Mouse (Mus musculus): ENCODE results near the gene Rab13. TPM values are rescaled to one million over a fixed set of nuclear protein-coding genes. Genes with fewer than 3 reads are reported as not detected.

Gene Rab13
- 0.42 TPM for polyA plus RNA-seq (2017; shearing (Covaris generic))

GRCm38 (mm10) chr3:90213377-90213866 lies at the start of gene Rab13, which contains the start of gene Rps27:
Rab13 (plus strand) TSS chr3:90213695.
Rps27 (minus strand) TSS chr3:90213651.

GRCm38 (mm10) chr3:90231507-90232333 lies 18.2 kb downstream of the Rab13 start, which contains the start of gene Jtb:
Jtb (plus strand) TSS chr3:90231597.

GRCm38 (mm10) chr3:90242984-90243775 lies 29.7 kb downstream of the Rab13 start, which contains the start of gene Creb3l4:
Creb3l4 (minus strand) TSS chr3:90243512.

GRCm38 (mm10) chr3:90247960-90248745 lies 34.7 kb downstream of the Rab13 start, which contains the start of gene Slc39a1:
Slc39a1 (plus strand) TSS chr3:90248172.

GRCm38 (mm10) chr3:90253653-90254418 lies 40.3 kb downstream of the Rab13 start, which contains the start of gene Crtc2:
Crtc2 (plus strand) TSS chr3:90254163.

DNA sequence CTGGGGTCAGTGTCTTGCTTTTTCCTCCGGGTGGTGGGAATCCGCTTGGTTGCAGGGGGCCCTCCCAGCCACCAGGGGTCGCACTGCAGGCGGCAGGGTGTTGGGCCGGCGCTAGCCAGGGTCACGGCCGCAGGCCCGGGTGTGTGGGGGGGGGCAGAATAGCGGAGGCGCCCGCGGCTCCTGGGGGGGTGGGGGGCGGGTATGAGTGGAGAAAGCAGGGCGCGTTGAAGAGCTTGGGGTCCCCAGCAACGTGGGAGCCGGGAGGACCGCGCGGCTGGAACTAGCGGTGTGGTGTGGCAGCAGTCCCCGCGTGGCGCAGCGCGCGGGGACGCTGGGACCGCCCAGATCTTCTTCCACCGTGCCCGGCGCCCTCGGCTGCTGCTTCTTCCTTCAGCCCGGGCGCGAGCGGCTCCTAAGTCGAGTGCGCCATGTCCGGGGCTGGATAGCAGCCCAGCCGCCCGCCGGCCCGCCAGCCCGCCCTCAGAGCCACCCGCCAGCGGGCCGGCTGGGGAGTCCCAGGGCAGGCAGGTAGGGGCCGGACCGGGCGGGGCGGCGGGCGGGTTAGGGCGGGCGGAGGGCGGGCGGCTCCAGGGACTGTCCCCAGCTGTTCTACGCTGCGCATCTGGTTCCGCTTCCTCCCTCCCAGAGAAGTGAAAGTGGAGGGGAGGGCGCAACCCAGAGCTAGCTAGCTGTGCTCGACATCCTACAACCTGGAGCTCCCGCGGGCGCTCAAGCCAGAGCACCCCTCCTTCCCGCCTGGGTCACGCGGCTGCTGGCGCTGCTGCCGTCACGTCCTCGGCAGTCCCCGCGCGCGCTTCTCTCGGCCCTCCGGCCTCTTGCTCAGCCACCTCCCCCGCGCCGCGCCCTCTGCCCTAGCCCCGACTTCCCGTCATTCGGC lies 51.8 kb downstream of the Rab13 start, which contains the start of gene Dennd4b:
Gene Dennd4b (plus strand): TSS at position 152 of the 898 bp plus-strand sequence.

Other genes starting within 250 kb of the Rab13 start
- gene Hax1, start 214.9 kb upstream of the Rab13 start, polyA plus RNA-seq (2017; shearing (Covaris generic)) = 94.5 TPM
- gene 4933434E20Rik, start 162.1 kb upstream of the Rab13 start, polyA plus RNA-seq (2017; shearing (Covaris generic)) = 134 TPM
- gene Ubap2l, start 161.1 kb upstream of the Rab13 start, polyA plus RNA-seq (2017; shearing (Covaris generic)) = 194 TPM
- gene Tpm3, start 141.0 kb upstream of the Rab13 start, polyA plus RNA-seq (2017; shearing (Covaris generic)) = 866 TPM
- 0.19 TPM for gene Nup210l, start 109.6 kb upstream of the Rab13 start, polyA plus RNA-seq (2017; shearing (Covaris generic))
- gene Rps27, start within 50 bp of the Rab13 start, polyA plus RNA-seq (2017; shearing (Covaris generic)) = 3,522 TPM
- gene Jtb, start 17.9 kb downstream of the Rab13 start, polyA plus RNA-seq (2017; shearing (Covaris generic)) = 130 TPM
- not detected for gene Creb3l4, start 29.8 kb downstream of the Rab13 start, polyA plus RNA-seq (2017; shearing (Covaris generic))
- 1.9 TPM for gene Slc39a1, start 34.5 kb downstream of the Rab13 start, polyA plus RNA-seq (2017; shearing (Covaris generic))
- 116 TPM for gene Crtc2, start 40.5 kb downstream of the Rab13 start, polyA plus RNA-seq (2017; shearing (Covaris generic))
- 34.1 TPM for gene Dennd4b, start 51.5 kb downstream of the Rab13 start, polyA plus RNA-seq (2017; shearing (Covaris generic))
- 11.9 TPM for gene Gatad2b, start 79.5 kb downstream of the Rab13 start, polyA plus RNA-seq (2017; shearing (Covaris generic))
- not detected for gene Slc27a3, start 176.2 kb downstream of the Rab13 start, polyA plus RNA-seq (2017; shearing (Covaris generic))
- 18.6 TPM for gene Ints3, start 219.9 kb downstream of the Rab13 start, polyA plus RNA-seq (2017; shearing (Covaris generic))